Mouse (Mus musculus) embryonic fibroblast, embryonic 13.5 days (primary cell): ENCODE data around the gene G0s2. TPM values are rescaled to one million over a fixed set of nuclear protein-coding genes. Genes with fewer than 3 reads are reported as not detected.

Experiments
- H3K27ac ChIP-seq: 2 replicates; pipeline ENCODE4 v1.5.1; 2012; ENCODE audit warnings: low read length, control low read depth, inconsistent platforms; ENCODE audit not compliant: insufficient read depth
- H3K4me1 ChIP-seq: 2 replicates; pipeline ENCODE4 v1.6.1; 2011; ENCODE audit warnings: low read length; ENCODE audit not compliant: control insufficient read depth, insufficient read depth
- H3K4me3 ChIP-seq: 2 replicates; pipeline ENCODE4 v1.5.1; 2011; ENCODE audit warnings: mild to moderate bottlenecking, control low read depth, low read length; ENCODE audit not compliant: insufficient read depth
- CTCF ChIP-seq: IDR thresholded peaks from 2 replicates; pipeline ENCODE4 v1.5.1; 2011; ENCODE audit warnings: mild to moderate bottlenecking, control low read depth, low read length, moderate library complexity, borderline replicate concordance; ENCODE audit not compliant: insufficient read depth
- POLR2A ChIP-seq: IDR thresholded peaks from 2 replicates; pipeline ENCODE4 v1.6.1; 2011; ENCODE audit warnings: low read depth, mild to moderate bottlenecking, control low read depth, low read length, moderate library complexity
- polyA plus RNA-seq: library from polyadenylated mRNA; stranded (reverse); fragments of >200 nt; gene quantifications from 2 replicates; pipeline ENCODE4 v1.2.4, GENCODE M21; 2011; ENCODE audit warnings: low read depth; ENCODE audit not compliant: missing spikeins, insufficient read length

Gene G0s2
- polyA plus RNA-seq, 1 experiment, result 3.4 TPM

- Histone ChIP-seq H3K4me1 (peaks cover 5% of the 10 kb centered on the region; the same call in 1 of the 2 replicates), H3K4me3 (no peak overlapping the region), H3K27ac (no peak overlapping the region)
- TF ChIP-seq POLR2A (no peak), CTCF (no peak)
Measured at GRCm38 (mm10) chr1:193242238-193242637, 30.8 kb downstream of the G0s2 start.

GRCm38 (mm10) chr1:193241436-193241835 lies 31.6 kb downstream of the G0s2 start:
- no peak overlapping the region for H3K4me3 ChIP-seq

GRCm38 (mm10) chr1:193238426-193238825 lies 34.6 kb downstream of the G0s2 start:
- Histone ChIP-seq H3K27ac (no peak overlapping the region), H3K4me1 (no peaks in the 10 kb centered on the region), H3K4me3 (no peak overlapping the region)
- TF ChIP-seq CTCF, result no peak
- TF ChIP-seq POLR2A, result no peak

More at GRCm38 (mm10) chr1:193241436-193241835, 31.6 kb downstream of the G0s2 start:
- TF ChIP-seq POLR2A, result no peak
- TF ChIP-seq CTCF, result no peak
- Histone ChIP-seq H3K4me1 (peaks cover 5% of the 10 kb centered on the region; the same call in 1 of the 2 replicates), H3K27ac (no peak overlapping the region)

- no peaks in the 10 kb centered on the region for H3K4me1 ChIP-seq
- no peak overlapping the region for H3K27ac ChIP-seq
- TF ChIP-seq POLR2A (no peak), CTCF (no peak)
- H3K4me3 ChIP-seq, result no peak overlapping the region
Measured at GRCm38 (mm10) chr1:193234930-193235329, 38.1 kb downstream of the G0s2 start.

- Histone ChIP-seq H3K4me1 (no peaks in the 10 kb centered on the region), H3K4me3 (no peak overlapping the region), H3K27ac (no peak overlapping the region)
- TF ChIP-seq POLR2A (no peak), CTCF (no peak)
Measured at GRCm38 (mm10) chr1:193234130-193234645, 38.8 kb downstream of the G0s2 start.

- no peaks in the 10 kb centered on the region for H3K4me1 ChIP-seq
- TF ChIP-seq CTCF, result no peak
- TF ChIP-seq POLR2A, result no peak
Measured at GRCm38 (mm10) chr1:193232732-193233131, 40.3 kb downstream of the G0s2 start.

GRCm38 (mm10) chr1:193230935-193231334 lies 42.1 kb downstream of the G0s2 start:
- TF ChIP-seq CTCF (no peak), POLR2A (no peak)
- Histone ChIP-seq H3K4me3 (no peak overlapping the region), H3K4me1 (no peaks in the 10 kb centered on the region), H3K27ac (no peak overlapping the region)

More at GRCm38 (mm10) chr1:193232732-193233131, 40.3 kb downstream of the G0s2 start:
- Histone ChIP-seq H3K27ac (no peak overlapping the region), H3K4me3 (no peak overlapping the region)

GRCm38 (mm10) chr1:193230531-193230930 lies 42.5 kb downstream of the G0s2 start:
- no peak overlapping the region for H3K4me3 ChIP-seq
- no peaks in the 10 kb centered on the region for H3K4me1 ChIP-seq
- TF ChIP-seq CTCF (no peak), POLR2A (no peak)
- no peak overlapping the region for H3K27ac ChIP-seq

- Histone ChIP-seq H3K4me1 (no peaks in the 10 kb centered on the region), H3K4me3 (no peak overlapping the region), H3K27ac (no peak overlapping the region)
- TF ChIP-seq CTCF, result no peak
Measured at GRCm38 (mm10) chr1:193229570-193229969, 43.4 kb downstream of the G0s2 start.

GRCm38 (mm10) chr1:193227537-193227936 lies 45.5 kb downstream of the G0s2 start:
- no peak overlapping the region for H3K4me3 ChIP-seq
- H3K27ac ChIP-seq, result no peak overlapping the region
- TF ChIP-seq POLR2A, result no peak
- no peak for TF ChIP-seq CTCF
- H3K4me1 ChIP-seq, result no peaks in the 10 kb centered on the region

GRCm38 (mm10) chr1:193226724-193227522 lies 46.1 kb downstream of the G0s2 start:
- H3K4me3 ChIP-seq, result no peak overlapping the region
- H3K27ac ChIP-seq, result no peak overlapping the region
- H3K4me1 ChIP-seq, result no peaks in the 10 kb centered on the region
- no peak for TF ChIP-seq CTCF
- TF ChIP-seq POLR2A, result no peak
